Mouse (Mus musculus) bone marrow, adult 2 months (tissue): ENCODE measurements at regions not wholly inside any gene's neighbourhood (a gene's known extent, or its start where the extent isn't known, plus 50 kb on each side); places are given as distances from the start of the nearest gene placed in this dataset.

ENCODE experiments used
- CTCF ChIP-seq: fragments of 200-500 bp; IDR thresholded peaks from 2 replicates; pipeline ENCODE4 v1.5.1; 2011; ENCODE audit warnings: low read length, control low read depth; ENCODE audit not compliant: control insufficient read depth, insufficient read depth
- POLR2A ChIP-seq: fragments of 200-500 bp; IDR thresholded peaks from 2 replicates; pipeline ENCODE4 v1.6.1; 2011; ENCODE audit warnings: low read depth, mild to moderate bottlenecking, control low read depth, low read length, borderline replicate concordance; ENCODE audit not compliant: control insufficient read depth

- TF ChIP-seq CTCF: no peak
- TF ChIP-seq POLR2A: no peak
These were observed 118.2 kb upstream of the 1600014C23Rik start for GRCm38 (mm10) chr17:45851723-45852396.
